Mouse (Mus musculus) kidney, embryonic 14.5 days (tissue): ENCODE results near the gene Il1rap. TPM values are rescaled to one million over a fixed set of nuclear protein-coding genes. Genes with fewer than 3 reads are reported as not detected.

ENCODE experiments used
- ATAC-seq: fragments of 200-750 bp; cut with Nextera tagmentation; 2 replicates; pipeline ENCODE4 v1.8.0; 2017; ENCODE audit warnings: moderate number of reproducible peaks, mild to moderate bottlenecking, moderate TSS enrichment, moderate library complexity; ENCODE audit not compliant: low FRiP score, low TSS enrichment
- H3K27ac ChIP-seq: fragments of 300-500 bp; sonication (generic); 2 replicates; pipeline ENCODE4 v1.5.1; 2014; ENCODE audit warnings: low read depth, mild to moderate bottlenecking, low read length, moderate library complexity, mixed read lengths
- H3K27me3 ChIP-seq: fragments of 300-500 bp; sonication (generic); 2 replicates; pipeline ENCODE4 v1.6.1; 2014; ENCODE audit warnings: mild to moderate bottlenecking, low read length; ENCODE audit not compliant: control insufficient read depth, insufficient read depth
- H3K36me3 ChIP-seq: fragments of 300-500 bp; sonication (generic); 2 replicates; pipeline ENCODE4 v1.6.1; 2014; ENCODE audit warnings: low read length, mixed read lengths; ENCODE audit not compliant: control insufficient read depth, insufficient read depth
- H3K4me1 ChIP-seq: fragments of 300-500 bp; sonication (generic); 2 replicates; pipeline ENCODE4 v1.6.1; 2014; ENCODE audit warnings: low read length, mixed read lengths; ENCODE audit not compliant: control insufficient read depth, insufficient read depth
- H3K4me2 ChIP-seq: fragments of 300-500 bp; sonication (generic); replicated peaks from 2 replicates; pipeline ENCODE4 v1.6.1; 2014; ENCODE audit warnings: low read depth, mild to moderate bottlenecking, low read length
- H3K4me3 ChIP-seq: fragments of 300-500 bp; sonication (generic); 2 replicates; pipeline ENCODE4 v1.5.1; 2014; ENCODE audit warnings: mild to moderate bottlenecking, low read length
- H3K9ac ChIP-seq: fragments of 300-500 bp; sonication (generic); 2 replicates; pipeline ENCODE4 v1.6.1; 2014; ENCODE audit warnings: low read depth, mild to moderate bottlenecking, low read length, moderate library complexity
- H3K9me3 ChIP-seq: fragments of 300-500 bp; sonication (generic); 2 replicates; pipeline ENCODE4 v1.6.1; 2016; ENCODE audit warnings: low read length; ENCODE audit not compliant: control insufficient read depth
- WGBS: fragments of 180-500 bp; shearing (Covaris S2); extraction: QIAGEN DNeasy Blood & Tissue Kit; methylation state at CpG from one replicate; pipeline ENCODE4 v1.1.7; 2014; 5-methylcytosine and 5-hydroxymethylcytosine counted together
- polyA plus RNA-seq: library from polyadenylated mRNA; unstranded; fragments of >200 nt; fragmentation: Nextera tagmentation; extraction: Ambion mirVana; gene quantifications from 2 replicates; pipeline ENCODE4 v1.2.1, GENCODE M21; 2014

Il1rap gene
- polyA plus RNA-seq, 1 experiment from 2014 or later, result 11.6 TPM

GRCm38 (mm10) chr16:26569387-26569978 is 12.0 kb upstream of the Il1rap start:
- Histone ChIP-seq H3K27ac (no peak overlapping the region), H3K4me3 (no peak overlapping the region), H3K4me1 (no peaks in the 10 kb centered on the region), H3K9me3 (no peaks in the 10 kb centered on the region), H3K27me3 (no peaks in the 10 kb centered on the region), H3K9ac (no peak overlapping the region), H3K4me2 (no peak overlapping the region), H3K36me3 (no peaks in the 10 kb centered on the region)
- ATAC-seq, result no peak

GRCm38 (mm10) chr16:26571836-26572235 is 9.7 kb upstream of the Il1rap start:
- no peaks in the 10 kb centered on the region for H3K36me3 ChIP-seq
- no peak for ATAC-seq
- H3K27me3 ChIP-seq, result no peaks in the 10 kb centered on the region
- 85% methylated on average over 2 of the region's 2 CpGs for WGBS
- no peak overlapping the region for H3K27ac ChIP-seq
- no peak overlapping the region for H3K4me2 ChIP-seq
- no peaks in the 10 kb centered on the region for H3K4me1 ChIP-seq
- H3K9me3 ChIP-seq, result no peaks in the 10 kb centered on the region
- H3K4me3 ChIP-seq, result no peak overlapping the region
- H3K9ac ChIP-seq, result no peak overlapping the region

GRCm38 (mm10) chr16:26574173-26574572 is 7.3 kb upstream of the Il1rap start:
- Histone ChIP-seq H3K27me3 (no peaks in the 10 kb centered on the region), H3K4me1 (no peaks in the 10 kb centered on the region), H3K36me3 (no peaks in the 10 kb centered on the region), H3K9me3 (no peaks in the 10 kb centered on the region), H3K9ac (no peak overlapping the region), H3K4me3 (no peak overlapping the region), H3K27ac (no peak overlapping the region), H3K4me2 (no peak overlapping the region)
- WGBS, result 53% methylated on average over 5 of the region's 5 CpGs
- no peak for ATAC-seq

- Histone ChIP-seq H3K9ac (peak overlapping the region; percentile 58), H3K4me2 (peak overlapping the region; percentile 78), H3K4me3 (peak overlapping the region; percentile 67), H3K9me3 (no peaks in the 10 kb centered on the region), H3K36me3 (no peaks in the 10 kb centered on the region), H3K27ac (no peak overlapping the region), H3K27me3 (no peaks in the 10 kb centered on the region), H3K4me1 (no peaks in the 10 kb centered on the region)
- 0% methylated on average over 16 of the region's 16 CpGs for WGBS
- ATAC-seq, result peak; percentile 76
Measured at GRCm38 (mm10) chr16:26581913-26582376, 441 bp downstream of the Il1rap start.

- H3K4me3 ChIP-seq, result no peak overlapping the region
- no peaks in the 10 kb centered on the region for H3K27me3 ChIP-seq
- H3K4me1 ChIP-seq, result no peaks in the 10 kb centered on the region
- H3K4me2 ChIP-seq, result no peak overlapping the region
- H3K36me3 ChIP-seq, result no peaks in the 10 kb centered on the region
- H3K9ac ChIP-seq, result no peak overlapping the region
- H3K9me3 ChIP-seq, result no peaks in the 10 kb centered on the region
- 93% methylated on average over 5 of the region's 5 CpGs for WGBS
- H3K27ac ChIP-seq, result no peak overlapping the region
- no peak for ATAC-seq
Measured at GRCm38 (mm10) chr16:26585806-26586205, 4.3 kb downstream of the Il1rap start.

GRCm38 (mm10) chr16:26590897-26591570 is 9.5 kb downstream of the Il1rap start:
- H3K4me3 ChIP-seq, result no peak overlapping the region
- no peak overlapping the region for H3K9ac ChIP-seq
- H3K36me3 ChIP-seq, result no peaks in the 10 kb centered on the region
- ATAC-seq, result no peak
- H3K4me2 ChIP-seq, result no peak overlapping the region
- 54% methylated on average over 4 of the region's 4 CpGs for WGBS
- no peaks in the 10 kb centered on the region for H3K27me3 ChIP-seq
- no peaks in the 10 kb centered on the region for H3K4me1 ChIP-seq
- no peaks in the 10 kb centered on the region for H3K9me3 ChIP-seq
- H3K27ac ChIP-seq, result no peak overlapping the region

- Histone ChIP-seq H3K27me3 (no peaks in the 10 kb centered on the region), H3K27ac (no peak overlapping the region), H3K9ac (no peak overlapping the region), H3K36me3 (no peaks in the 10 kb centered on the region), H3K4me1 (no peaks in the 10 kb centered on the region), H3K9me3 (no peaks in the 10 kb centered on the region), H3K4me2 (no peak overlapping the region), H3K4me3 (no peak overlapping the region)
- WGBS, result 54% methylated on average over 7 of the region's 7 CpGs
- no peak for ATAC-seq
Measured at GRCm38 (mm10) chr16:26596440-26596839, 14.9 kb downstream of the Il1rap start.

GRCm38 (mm10) chr16:26597307-26597706 is 15.8 kb downstream of the Il1rap start:
- Histone ChIP-seq H3K9ac (no peak overlapping the region), H3K4me2 (no peak overlapping the region), H3K4me3 (no peak overlapping the region), H3K27me3 (no peaks in the 10 kb centered on the region), H3K4me1 (no peaks in the 10 kb centered on the region), H3K27ac (no peak overlapping the region), H3K36me3 (no peaks in the 10 kb centered on the region), H3K9me3 (no peaks in the 10 kb centered on the region)
- ATAC-seq, result peak; percentile 66
- 31% methylated on average over 7 of the region's 7 CpGs for WGBS

- no peaks in the 10 kb centered on the region for H3K4me1 ChIP-seq
- no peak overlapping the region for H3K4me3 ChIP-seq
- 64% methylated on average over 5 of the region's 5 CpGs for WGBS
- H3K36me3 ChIP-seq, result no peaks in the 10 kb centered on the region
- H3K27me3 ChIP-seq, result no peaks in the 10 kb centered on the region
- no peak overlapping the region for H3K4me2 ChIP-seq
- H3K27ac ChIP-seq, result no peak overlapping the region
- no peaks in the 10 kb centered on the region for H3K9me3 ChIP-seq
- no peak for ATAC-seq
- H3K9ac ChIP-seq, result no peak overlapping the region
Measured at GRCm38 (mm10) chr16:26598591-26598990, 17.1 kb downstream of the Il1rap start.
